Mouse (Mus musculus) cerebellum, postnatal 14 days (tissue): ENCODE results near the gene Ube2q2.
A peak's percentile ranks its signal among the peaks of the same experiment; 100 is the strongest.
"Not testable (repeated sequence)": the region's sequence is repeated elsewhere in the genome, so short reads cannot be mapped to it uniquely, and the experiment has no call there.

ENCODE experiments used
- DNase-seq, 2 experiments: peaks; one replicate each; pipeline ENCODE4 v3.0.0; 2021; ENCODE audit warnings: mixed read lengths in 2 of 2

Gene Ube2q2

GRCm38 (mm10) chr9:55243280-55243679, 94.6 kb downstream of the Ube2q2 start:
- DNase-seq, result no peak

GRCm38 (mm10) chr9:55244079-55244478, 95.4 kb downstream of the Ube2q2 start:
- no peak for DNase-seq

GRCm38 (mm10) chr9:55245057-55245750, 96.5 kb downstream of the Ube2q2 start:
- DNase-seq, result not testable (repeated sequence)

- DNase-seq, result no peak
Observed at GRCm38 (mm10) chr9:55246440-55246839, 97.8 kb downstream of the Ube2q2 start.

GRCm38 (mm10) chr9:55246918-55247317, 98.3 kb downstream of the Ube2q2 start:
- no peak for DNase-seq

- DNase-seq, result no peak
Observed at GRCm38 (mm10) chr9:55248465-55248864, 99.8 kb downstream of the Ube2q2 start.

- no peak for DNase-seq
Observed at GRCm38 (mm10) chr9:55250595-55251247, 102.1 kb downstream of the Ube2q2 start.

GRCm38 (mm10) chr9:55252097-55252496, 103.4 kb downstream of the Ube2q2 start:
- DNase-seq, result peak in 1 of 2 experiments; percentile 24

- no peak for DNase-seq
Observed at GRCm38 (mm10) chr9:55253849-55254248, 105.2 kb downstream of the Ube2q2 start.

- no peak for DNase-seq
Observed at GRCm38 (mm10) chr9:55255056-55255455, 106.4 kb downstream of the Ube2q2 start.

- no peak for DNase-seq
Observed at GRCm38 (mm10) chr9:55255604-55256003, 107.0 kb downstream of the Ube2q2 start.

- DNase-seq, result no peak
Observed at GRCm38 (mm10) chr9:55257105-55257504, 108.5 kb downstream of the Ube2q2 start.
